Mouse (Mus musculus) left cerebral cortex, adult 18-20 months (tissue): ENCODE results near the gene Ankrd33b. TPM values are rescaled to one million over a fixed set of nuclear protein-coding genes. Genes with fewer than 3 reads are reported as not detected.

Experiments used
- DNase-seq, 2 experiments: peaks; one replicate each; pipeline ENCODE4 v3.0.0; 2021 to 2022; ENCODE audit warnings: low spot score in 2 of 2, mixed read lengths in 1 of 2
- total RNA-seq, 2 experiments: library from RNA; stranded (reverse); gene quantifications; 2 replicates each; pipeline ENCODE4 v1.2.3; 2021

The Ankrd33b gene
- total RNA-seq, 2 experiments from 2014 or later = 81.7 to 87.2 TPM

DNA sequence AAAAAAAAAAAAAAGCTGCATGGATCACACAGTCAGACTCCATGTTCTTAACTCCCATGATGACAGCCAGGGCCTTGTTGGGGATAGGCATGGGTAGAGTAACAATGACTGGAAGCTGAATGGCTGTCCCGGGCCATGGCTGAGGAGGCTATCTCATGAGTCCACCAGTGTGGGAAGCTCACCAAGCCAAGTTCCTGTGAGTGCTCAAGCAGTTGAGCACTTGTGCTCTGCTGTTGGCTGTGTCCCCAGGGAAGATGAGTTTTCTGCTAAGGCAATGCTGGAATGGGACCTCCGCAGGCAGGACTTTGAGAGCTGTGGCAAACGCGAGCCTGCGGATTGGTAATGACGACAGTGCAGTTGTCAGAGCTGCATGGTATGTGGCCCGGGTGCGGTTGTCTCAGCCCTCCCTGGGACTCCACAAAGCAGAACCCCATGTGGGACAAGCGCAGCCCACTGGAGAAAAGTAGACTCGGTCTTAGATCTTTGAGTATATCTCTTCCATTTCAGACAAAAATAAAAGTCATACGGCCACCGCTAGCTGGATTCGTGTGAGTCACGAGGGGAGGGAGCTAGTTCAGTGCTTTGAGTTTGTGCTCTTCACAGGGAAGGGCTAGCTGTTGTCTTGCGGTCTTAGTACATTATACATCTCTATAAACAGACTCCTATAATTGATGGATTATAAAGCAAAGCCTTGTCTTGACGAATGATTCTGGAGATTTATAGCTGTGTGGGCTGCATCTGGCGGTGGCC, 122.7 kb downstream of the Ankrd33b start:
- no peak for DNase-seq

DNA sequence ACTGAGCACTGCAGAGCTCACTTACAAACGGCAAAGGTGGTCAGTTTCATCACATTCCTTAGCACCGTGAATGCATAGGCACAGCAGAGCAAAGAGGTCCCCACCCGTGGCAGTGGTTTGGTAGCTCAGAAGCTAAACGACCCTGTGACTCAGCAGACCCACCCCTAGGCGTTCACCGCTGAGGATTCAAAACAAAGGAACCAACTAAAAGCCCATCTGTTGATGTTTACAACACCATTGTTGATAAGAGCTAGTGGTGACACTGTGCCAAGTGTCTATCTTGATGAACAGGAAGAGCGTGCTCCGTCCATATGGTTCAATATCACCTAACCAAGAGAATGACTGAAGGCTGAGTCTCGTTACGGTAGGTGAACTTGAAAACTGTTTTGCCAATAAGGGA, 124.3 kb downstream of the Ankrd33b start:
- DNase-seq = no peak

Other genes starting within 250 kb of the Ankrd33b start
- gene Dap, start 143.4 kb downstream of the Ankrd33b start, total RNA-seq = 1 to 10 TPM; 5.8 to 8.1 TPM
- 1 to 10 TPM in 1 of 2 experiments, under 1 TPM in 1; 0.40 to 1.2 TPM for gene Ropn1l, start 86.0 kb upstream of the Ankrd33b start, total RNA-seq
- gene March6, start 163.3 kb upstream of the Ankrd33b start, total RNA-seq = 100 to 1,000 TPM; 197 to 204 TPM
- 10 to 100 TPM; 17.0 to 20.2 TPM for gene Cmbl, start 197.7 kb upstream of the Ankrd33b start, total RNA-seq
- 100 to 1,000 TPM; 193 to 201 TPM for gene Cct5, start 234.1 kb upstream of the Ankrd33b start, total RNA-seq
- gene Fam173b, start 234.1 kb upstream of the Ankrd33b start, total RNA-seq = 10 to 100 TPM; 11.2 to 11.3 TPM